Mouse (Mus musculus): ENCODE measurements around the gene Ms4a10.

- no peak for TF ChIP-seq CTCF (IDR thresholded peaks at IDR 0.05 in 2 of 3, conservative IDR thresholded peaks at IDR 0.05 in 1 of 3; ENCODE audit: control insufficient read depth in 1 of 3, insufficient read depth in 1 of 3, low read depth in 2 of 3, low read length in 3 of 3, poor library complexity in 1 of 3, severe bottlenecking in 1 of 3)
- TF ChIP-seq GATA1 (IDR thresholded peaks at IDR 0.05; ENCODE audit: low read depth, low read length): peak; percentile 90
- TF ChIP-seq MAX (IDR thresholded peaks at IDR 0.05; ENCODE audit: low read length): no peak
- no peak for TF ChIP-seq E2F4 (IDR thresholded peaks at IDR 0.05; ENCODE audit: borderline replicate concordance, low read depth, low read length)
- TF ChIP-seq POLR2A (IDR thresholded peaks at IDR 0.05; ENCODE audit: control insufficient read depth in 1 of 2, insufficient read depth in 1 of 2, low read depth in 1 of 2, low read length in 2 of 2, poor library complexity in 1 of 2): no peak
- peak; percentile 37; the same call in 1 of the 2 replicates for TF ChIP-seq SIN3A (IDR thresholded peaks at IDR 0.05; ENCODE audit: low read length)
- TF ChIP-seq ZC3H11A (IDR thresholded peaks at IDR 0.05; ENCODE audit: low read depth, low read length): no peak
- no peak for TF ChIP-seq ZMIZ1 (IDR thresholded peaks at IDR 0.05; ENCODE audit: low read depth, low read length)
- TF ChIP-seq POLR2AphosphoS2 (IDR thresholded peaks at IDR 0.05; ENCODE audit: low read length): no peak
- TF ChIP-seq CHD2 (IDR thresholded peaks at IDR 0.05; ENCODE audit: low read length): no peak
- 0 out of 2 replicates have a peak, but pooled peaks have one; percentile 26 for TF ChIP-seq RCOR1 (IDR thresholded peaks at IDR 0.05; ENCODE audit: low read depth, low read length)
Measured at GRCm38 (mm10) chr19:10938771-10939170, 35.7 kb downstream of the Ms4a10 start.
